Mouse (Mus musculus) embryonic facial prominence, embryonic 14.5 days (tissue): ENCODE data around the gene Hoxb6. TPM values are rescaled to one million over a fixed set of nuclear protein-coding genes. Genes with fewer than 3 reads are reported as not detected.
A peak's percentile ranks its signal among the peaks of the same experiment; 100 is the strongest.

ENCODE experiments used
- ATAC-seq: fragments of 200-750 bp; cut with Nextera tagmentation; 2 replicates; pipeline ENCODE4 v1.8.0; 2017; ENCODE audit warnings: low read depth, moderate number of reproducible peaks, moderate TSS enrichment
- DNase-seq: peaks from one replicate; pipeline ENCODE4 v3.0.0-alpha.2; 2015; ENCODE audit warnings: low spot score
- H3K27ac ChIP-seq: fragments of 300-500 bp; sonication (generic); replicated peaks from 2 replicates; pipeline ENCODE4 v1.5.1; 2014; ENCODE audit warnings: low read depth, mild to moderate bottlenecking, low read length, moderate library complexity
- H3K27me3 ChIP-seq: fragments of 300-500 bp; sonication (generic); replicated peaks from 2 replicates; pipeline ENCODE4 v1.6.1; 2014; ENCODE audit warnings: low read length; ENCODE audit not compliant: control insufficient read depth, insufficient read depth
- H3K36me3 ChIP-seq: fragments of 300-500 bp; sonication (generic); 2 replicates; pipeline ENCODE4 v1.6.1; 2014; ENCODE audit warnings: low read length, mixed read lengths; ENCODE audit not compliant: control insufficient read depth, insufficient read depth
- H3K4me1 ChIP-seq: fragments of 300-500 bp; sonication (generic); 2 replicates; pipeline ENCODE4 v1.6.1; 2014; ENCODE audit warnings: antibody characterized with exemption, low read length; ENCODE audit not compliant: control insufficient read depth, insufficient read depth
- H3K4me2 ChIP-seq: fragments of 300-500 bp; sonication (generic); 2 replicates; pipeline ENCODE4 v1.6.1; 2014; ENCODE audit warnings: low read depth, mild to moderate bottlenecking, low read length, moderate library complexity, mixed read lengths
- H3K4me3 ChIP-seq: fragments of 300-500 bp; sonication (generic); 2 replicates; pipeline ENCODE4 v1.5.1; 2014; ENCODE audit warnings: low read depth, mild to moderate bottlenecking, low read length
- H3K9ac ChIP-seq: fragments of 300-500 bp; sonication (generic); 2 replicates; pipeline ENCODE4 v1.6.1; 2014; ENCODE audit warnings: low read depth, mild to moderate bottlenecking, low read length, moderate library complexity, mixed read lengths
- H3K9me3 ChIP-seq: fragments of 300-500 bp; sonication (generic); 2 replicates; pipeline ENCODE4 v1.6.1; 2016; ENCODE audit warnings: low read length; ENCODE audit not compliant: control insufficient read depth
- WGBS: fragments of 180-500 bp; shearing (Covaris S2); extraction: QIAGEN DNeasy Blood & Tissue Kit; methylation state at CpG from one replicate; pipeline ENCODE4 v1.1.7; 2014; 5-methylcytosine and 5-hydroxymethylcytosine counted together
- polyA plus RNA-seq: library from polyadenylated mRNA; unstranded; fragments of >200 nt; fragmentation: Nextera tagmentation; extraction: Ambion mirVana; gene quantifications from 2 replicates; pipeline ENCODE4 v1.2.1, GENCODE M21; 2014

Gene Hoxb6
- polyA plus RNA-seq, 1 experiment from 2014 or later, result 0.22 TPM

- no peak for DNase-seq
- Histone ChIP-seq H3K4me1 (no peaks in the 10 kb centered on the region), H3K4me2 (peak overlapping the region; percentile 47; the same call in 1 of the 2 replicates), H3K9ac (peak overlapping the region; percentile 1; the same call in 1 of the 2 replicates), H3K4me3 (peak overlapping the region; percentile 24), H3K27ac (no peak overlapping the region; the same call in 1 of the 2 replicates), H3K9me3 (no peaks in the 10 kb centered on the region), H3K27me3 (peaks cover 96% of the 10 kb centered on the region), H3K36me3 (no peaks in the 10 kb centered on the region)
- WGBS, result 4% methylated on average over 34 of the region's 45 CpGs
- no peak for ATAC-seq
Observed at GRCm38 (mm10) chr11:96345893-96346806, 53.9 kb downstream of the Hoxb6 start.

- H3K27ac ChIP-seq, result no peak overlapping the region
- no peak for DNase-seq
- no peak overlapping the region for H3K4me3 ChIP-seq
- no peak overlapping the region for H3K4me2 ChIP-seq
- peaks cover 97% of the 10 kb centered on the region for H3K27me3 ChIP-seq
- no peaks in the 10 kb centered on the region for H3K9me3 ChIP-seq
- no peak overlapping the region for H3K9ac ChIP-seq
- no peak for ATAC-seq
- WGBS, result 26% methylated on average over 5 of the region's 5 CpGs
- H3K4me1 ChIP-seq, result no peaks in the 10 kb centered on the region
- H3K36me3 ChIP-seq, result no peaks in the 10 kb centered on the region
Observed at GRCm38 (mm10) chr11:96346916-96347520, 54.7 kb downstream of the Hoxb6 start.

- Histone ChIP-seq H3K36me3 (no peaks in the 10 kb centered on the region), H3K4me3 (no peak overlapping the region), H3K4me1 (no peaks in the 10 kb centered on the region), H3K9me3 (no peaks in the 10 kb centered on the region), H3K27me3 (peaks cover 96% of the 10 kb centered on the region), H3K9ac (no peak overlapping the region), H3K4me2 (no peak overlapping the region; the same call in 1 of the 2 replicates), H3K27ac (no peak overlapping the region; the same call in 1 of the 2 replicates)
- no peak for ATAC-seq
- WGBS, result 13% methylated on average over 4 of the region's 4 CpGs
- no peak for DNase-seq
Observed at GRCm38 (mm10) chr11:96347717-96348116, 55.4 kb downstream of the Hoxb6 start.

DNA sequence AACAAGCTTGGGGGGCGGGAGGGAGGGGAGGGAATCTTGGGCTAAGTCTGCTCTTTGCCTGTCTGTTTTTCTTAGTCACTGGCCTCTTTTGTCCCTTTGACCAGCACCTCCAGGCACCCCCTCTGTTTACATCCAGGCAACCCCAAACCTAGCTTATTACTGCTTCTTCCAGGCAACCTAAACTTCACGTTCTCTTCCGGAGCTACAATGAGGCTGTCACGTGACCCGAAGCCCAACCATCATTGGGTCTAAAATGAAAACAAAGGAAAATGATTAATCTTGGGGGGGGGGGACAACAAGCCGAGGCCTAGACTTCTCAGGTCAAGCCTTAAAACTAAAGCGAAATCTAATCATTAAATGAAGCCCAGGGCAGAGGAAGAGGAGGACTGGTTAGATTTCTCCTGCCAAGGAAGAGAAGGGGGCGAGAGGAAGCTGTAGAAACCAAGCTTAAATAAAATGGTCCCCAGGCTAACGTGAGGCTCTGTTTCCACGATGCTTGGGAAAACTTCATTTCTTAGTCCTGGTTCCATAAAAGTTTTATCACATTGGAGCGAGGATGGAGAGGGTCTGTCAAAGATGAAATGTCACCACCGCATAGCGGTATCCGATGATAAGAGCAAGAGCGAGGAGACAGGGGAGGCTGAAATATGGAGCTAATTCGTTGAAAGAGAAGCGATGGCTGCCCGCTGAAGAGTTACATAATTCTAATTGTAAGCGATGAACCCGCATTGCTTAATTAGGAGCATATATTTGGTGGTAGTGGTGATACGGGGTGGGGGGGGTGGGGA, 56.1 kb downstream of the Hoxb6 start:
- no peak overlapping the region; the same call in 1 of the 2 replicates for H3K4me2 ChIP-seq
- H3K9me3 ChIP-seq, result no peaks in the 10 kb centered on the region
- WGBS, result 8% methylated on average over 21 of the region's 21 CpGs
- H3K27ac ChIP-seq, result no peak overlapping the region; the same call in 1 of the 2 replicates
- ATAC-seq (no peak), DNase-seq (no peak)
- no peaks in the 10 kb centered on the region for H3K36me3 ChIP-seq
- no peak overlapping the region for H3K9ac ChIP-seq
- no peak overlapping the region for H3K4me3 ChIP-seq
- peaks cover 96% of the 10 kb centered on the region for H3K27me3 ChIP-seq
- no peaks in the 10 kb centered on the region for H3K4me1 ChIP-seq

GRCm38 (mm10) chr11:96348988-96349387, 56.7 kb downstream of the Hoxb6 start:
- Histone ChIP-seq H3K36me3 (no peaks in the 10 kb centered on the region), H3K4me3 (no peak overlapping the region), H3K9ac (no peak overlapping the region), H3K4me1 (no peaks in the 10 kb centered on the region), H3K9me3 (no peaks in the 10 kb centered on the region), H3K4me2 (no peak overlapping the region; the same call in 1 of the 2 replicates), H3K27me3 (peaks cover 96% of the 10 kb centered on the region), H3K27ac (no peak overlapping the region)
- no peak for ATAC-seq
- no peak for DNase-seq
- WGBS, result 27% methylated on average over 3 of the region's 3 CpGs

GRCm38 (mm10) chr11:96349491-96350340, 57.4 kb downstream of the Hoxb6 start:
- no peak overlapping the region; the same call in 1 of the 2 replicates for H3K9ac ChIP-seq
- no peaks in the 10 kb centered on the region for H3K4me1 ChIP-seq
- H3K4me2 ChIP-seq, result peak overlapping the region; percentile 3; the same call in 1 of the 2 replicates
- no peak overlapping the region for H3K27ac ChIP-seq
- DNase-seq, result no peak
- no peaks in the 10 kb centered on the region for H3K9me3 ChIP-seq
- H3K36me3 ChIP-seq, result no peaks in the 10 kb centered on the region
- H3K4me3 ChIP-seq, result no peak overlapping the region
- peaks cover 96% of the 10 kb centered on the region for H3K27me3 ChIP-seq
- no peak for ATAC-seq
- 11% methylated on average over 14 of the region's 14 CpGs for WGBS

GRCm38 (mm10) chr11:96350341-96350624, 58.0 kb downstream of the Hoxb6 start, which contains the start of gene Hoxb2:
TSS of gene Hoxb2 (plus strand) at chr11:96350525.
- no peak for ATAC-seq
- no peak within 1 kb of the TSS; the same call in 1 of the 2 replicates for H3K27ac ChIP-seq
- H3K4me2 ChIP-seq, result peak within 1 kb of the TSS; percentile 50; the same call in 1 of the 2 replicates
- no peak for DNase-seq
- no peaks in the 10 kb centered on the region for H3K4me1 ChIP-seq
- H3K36me3 ChIP-seq, result no peaks in the 10 kb centered on the region
- H3K9me3 ChIP-seq, result no peaks in the 10 kb centered on the region
- no peak within 1 kb of the TSS; the same call in 1 of the 2 replicates for H3K9ac ChIP-seq
- H3K4me3 ChIP-seq, result no peak within 1 kb of the TSS
- WGBS, result 16% methylated on average over 2 of the region's 2 CpGs
- H3K27me3 ChIP-seq, result peaks cover 95% of the 10 kb centered on the region
